In the genomic region with DNA sequence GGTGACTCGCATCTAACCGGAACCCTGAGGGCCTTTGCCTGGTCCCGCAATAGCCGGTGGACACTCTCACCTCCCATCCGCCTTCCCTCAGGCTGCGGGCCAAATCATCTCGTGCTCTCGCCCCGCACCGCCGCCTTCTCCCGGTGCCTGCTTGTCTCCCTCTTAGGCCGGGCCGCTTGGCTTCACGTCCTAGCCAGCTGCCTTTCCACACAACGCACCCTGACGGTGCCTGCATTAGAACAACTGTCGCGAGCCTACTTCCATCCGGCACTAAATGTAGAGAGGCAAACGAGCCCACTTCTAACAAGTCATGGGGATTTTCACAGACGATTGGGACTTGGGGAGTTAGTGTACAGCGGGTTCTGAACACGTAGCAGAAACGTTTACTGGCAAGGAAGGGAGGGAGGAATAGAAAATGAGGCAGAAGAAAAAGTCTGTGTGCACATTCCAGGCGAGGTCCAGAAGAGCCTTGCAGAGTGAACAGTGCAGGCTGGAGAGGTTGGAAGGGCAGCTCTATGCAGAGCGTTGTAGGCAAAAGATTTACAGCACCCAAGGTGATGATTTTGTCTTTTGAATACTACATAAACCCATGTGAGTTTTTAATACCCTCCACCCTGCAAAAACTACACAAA, we compare ENCODE assay signal across 8 mouse cellular contexts. TPM values are rescaled to one million over a fixed set of nuclear protein-coding genes. Genes with fewer than 3 reads are reported as not detected.
DNase-seq lines count a peak whose midpoint lies in the region; ATAC-seq and TF ChIP-seq lines count a peak whose summit lies in the region.

No protein-coding gene starts in this region.

- H3K36me3 ChIP-seq in heart, embryonic 10.5 days: peaks cover 8% of the 10 kb centered on the region
- peaks cover 28% of the 10 kb centered on the region for H3K36me3 ChIP-seq in E14TG2a.4 (ENCODE audit: insufficient read depth, low read length)
- H3K36me3 ChIP-seq in forebrain, embryonic 12.5 days (replicated peaks): 0 out of 2 replicates have a peak, but pooled peaks cover 6% of the 10 kb centered on the region
- peaks cover 3% of the 10 kb centered on the region; the same call in 1 of the 2 replicates for H3K36me3 ChIP-seq in liver, embryonic 15.5 days (replicated peaks)

- ATAC-seq in forebrain, embryonic 12.5 days (ENCODE audit: low FRiP score): peak; percentile 72
- peak; percentile 58 for ATAC-seq in liver, embryonic 15.5 days (ENCODE audit: insufficient read depth)

- intact Hi-C loops in heart, postnatal 36 days (cut with DNase I): loop anchor here (5.0 kb wide), 1 partner anchor 163 kb away; a partner anchor contains a TSS

- 1% methylated on average over 27 of the region's 27 CpGs for whole genome bisulfite sequencing in heart, embryonic 10.5 days
- WGBS in forebrain, embryonic 12.5 days: 3% methylated on average over 27 of the region's 27 CpGs
- whole genome bisulfite sequencing in liver, embryonic 15.5 days (ENCODE audit: insufficient replicate concordance): 2% methylated on average over 27 of the region's 27 CpGs

- H3K4me3 ChIP-seq in heart, embryonic 10.5 days: peak overlapping the region; percentile 85
- H3K4me3 ChIP-seq in E14TG2a.4 (replicated peaks; ENCODE audit: low read length): peak overlapping the region; percentile 92
- peak overlapping the region; percentile 81 for H3K4me3 ChIP-seq in forebrain, embryonic 12.5 days (replicated peaks)
- H3K4me3 ChIP-seq in liver, embryonic 15.5 days (replicated peaks): peak overlapping the region; percentile 88

- no peak for DNase-seq in heart, embryonic 10.5 days (ENCODE audit: low spot score)
- no peak for DNase-seq in heart, postnatal 36 days
- no peak for DNase-seq in Muller cell, postnatal 12 days (ENCODE audit: inconsistent ontology term)
- DNase-seq in left cerebral cortex, adult 8-10 months (ENCODE audit: low spot score in 2 of 2): no peak
- no peak for DNase-seq in spleen, adult 18-20 months

- no peaks in the 10 kb centered on the region for H3K27me3 ChIP-seq in heart, embryonic 10.5 days (ENCODE audit: insufficient read depth, poor library complexity, severe bottlenecking)
- peaks cover 4% of the 10 kb centered on the region for H3K27me3 ChIP-seq in E14TG2a.4 (ENCODE audit: insufficient read depth, low read length)
- peaks cover 4% of the 10 kb centered on the region; the same call in 1 of the 2 replicates for H3K27me3 ChIP-seq in forebrain, embryonic 12.5 days
- no peaks in the 10 kb centered on the region for H3K27me3 ChIP-seq in liver, embryonic 15.5 days

- H3K9me3 ChIP-seq in heart, embryonic 10.5 days: no peaks in the 10 kb centered on the region
- no peaks in the 10 kb centered on the region for H3K9me3 ChIP-seq in E14TG2a.4 (ENCODE audit: low read length)
- no peaks in the 10 kb centered on the region for H3K9me3 ChIP-seq in forebrain, embryonic 12.5 days
- no peaks in the 10 kb centered on the region for H3K9me3 ChIP-seq in liver, embryonic 15.5 days (replicated peaks)

- H3K4me1 ChIP-seq in heart, embryonic 10.5 days: peaks cover 21% of the 10 kb centered on the region
- H3K4me1 ChIP-seq in E14TG2a.4 (replicated peaks; ENCODE audit: low read depth, low read length): peaks cover 39% of the 10 kb centered on the region
- peaks cover 23% of the 10 kb centered on the region for H3K4me1 ChIP-seq in forebrain, embryonic 12.5 days
- H3K4me1 ChIP-seq in liver, embryonic 15.5 days (replicated peaks): peaks cover 38% of the 10 kb centered on the region

- peak overlapping the region; percentile 97 for H3K27ac ChIP-seq in heart, embryonic 10.5 days
- peak overlapping the region; percentile 95 for H3K27ac ChIP-seq in forebrain, embryonic 12.5 days
- H3K27ac ChIP-seq in liver, embryonic 15.5 days (replicated peaks): peak overlapping the region; percentile 82

- TF ChIP-seq CTCF in E14TG2a.4 (conservative IDR thresholded peaks at IDR 0.05; ENCODE audit: low read length): no peak

- H3K4me2 ChIP-seq in forebrain, embryonic 12.5 days: peak overlapping the region; percentile 64
- H3K4me2 ChIP-seq in liver, embryonic 15.5 days: peak overlapping the region; percentile 100

- peak overlapping the region; percentile 91 for H3K9ac ChIP-seq in forebrain, embryonic 12.5 days
- H3K9ac ChIP-seq in liver, embryonic 15.5 days: peak overlapping the region; percentile 86

RNA-seq across cellular contexts. Expression of a gene that starts 0.5 kb away (rescaled TPM):
- 114 and 117 TPM in 2 replicates for polyA plus RNA-seq in heart, embryonic 10.5 days (2016; fragmentation: Nextera tagmentation; extraction: Ambion mirVana)
- 10 to 100 TPM; 30.9 to 35.9 TPM for total RNA-seq in heart, postnatal 36 days (2021)
- polyA plus RNA-seq in forebrain, embryonic 12.5 days (2016; fragmentation: Nextera tagmentation; extraction: Ambion mirVana): 128 and 132 TPM in 2 replicates
- 27.7 and 29.1 TPM in 2 replicates for polyA plus RNA-seq in liver, embryonic 15.5 days (2015; fragmentation: Nextera tagmentation; extraction: Ambion mirVana)
- 10 to 100 TPM; 36.9 to 37.8 (median 37.8) TPM for total RNA-seq in left cerebral cortex, adult 8-10 months (2022)

RNA-seq across cellular contexts. Expression of a gene that starts 18.0 kb away (rescaled TPM):
- polyA plus RNA-seq in heart, embryonic 10.5 days (2016; fragmentation: Nextera tagmentation; extraction: Ambion mirVana): 0.36 and 0.41 TPM in 2 replicates
- not detected for total RNA-seq in heart, postnatal 36 days (2021)
- not detected in 2 replicates for polyA plus RNA-seq in forebrain, embryonic 12.5 days (2016; fragmentation: Nextera tagmentation; extraction: Ambion mirVana)
- not detected in 2 replicates for polyA plus RNA-seq in liver, embryonic 15.5 days (2015; fragmentation: Nextera tagmentation; extraction: Ambion mirVana)
- total RNA-seq in left cerebral cortex, adult 8-10 months (2022): not detected

RNA-seq across cellular contexts. Expression of a gene that starts 38.5 kb away (rescaled TPM):
- polyA plus RNA-seq in heart, embryonic 10.5 days (2016; fragmentation: Nextera tagmentation; extraction: Ambion mirVana): 0.10 TPM in 2 replicates
- total RNA-seq in heart, postnatal 36 days (2021): not detected
- polyA plus RNA-seq in forebrain, embryonic 12.5 days (2016; fragmentation: Nextera tagmentation; extraction: Ambion mirVana): not detected in 2 replicates
- polyA plus RNA-seq in liver, embryonic 15.5 days (2015; fragmentation: Nextera tagmentation; extraction: Ambion mirVana): not detected in 2 replicates
- under 1 TPM; 0.46 to 0.56 (median 0.51) TPM for total RNA-seq in left cerebral cortex, adult 8-10 months (2022)
